Mouse (Mus musculus) olfactory bulb, adult 2 months (tissue): ENCODE results near the gene Dync1i1.

Experiments used
- CTCF ChIP-seq: fragments of 200-500 bp; IDR thresholded peaks from 2 replicates; pipeline ENCODE4 v1.5.1; 2012; ENCODE audit warnings: low read depth, mild to moderate bottlenecking, low read length, moderate library complexity; ENCODE audit not compliant: insufficient read depth
- POLR2A ChIP-seq: fragments of 200-500 bp; IDR thresholded peaks from 2 replicates; pipeline ENCODE4 v1.6.1; 2012; ENCODE audit warnings: mild to moderate bottlenecking, low read depth, low read length, moderate library complexity; ENCODE audit not compliant: insufficient read depth

GRCm38 (mm10) chr6:5858901-5859598, 133.6 kb downstream of the Dync1i1 start:
- TF ChIP-seq CTCF (no peak), POLR2A (no peak)
